Mouse (Mus musculus): ENCODE results near the gene Wdr60. TPM values are rescaled to one million over a fixed set of nuclear protein-coding genes. Genes with fewer than 3 reads are reported as not detected.

The Wdr60 gene
- 0.47 TPM for polyA plus RNA-seq (2017; shearing (Covaris generic))

DNA sequence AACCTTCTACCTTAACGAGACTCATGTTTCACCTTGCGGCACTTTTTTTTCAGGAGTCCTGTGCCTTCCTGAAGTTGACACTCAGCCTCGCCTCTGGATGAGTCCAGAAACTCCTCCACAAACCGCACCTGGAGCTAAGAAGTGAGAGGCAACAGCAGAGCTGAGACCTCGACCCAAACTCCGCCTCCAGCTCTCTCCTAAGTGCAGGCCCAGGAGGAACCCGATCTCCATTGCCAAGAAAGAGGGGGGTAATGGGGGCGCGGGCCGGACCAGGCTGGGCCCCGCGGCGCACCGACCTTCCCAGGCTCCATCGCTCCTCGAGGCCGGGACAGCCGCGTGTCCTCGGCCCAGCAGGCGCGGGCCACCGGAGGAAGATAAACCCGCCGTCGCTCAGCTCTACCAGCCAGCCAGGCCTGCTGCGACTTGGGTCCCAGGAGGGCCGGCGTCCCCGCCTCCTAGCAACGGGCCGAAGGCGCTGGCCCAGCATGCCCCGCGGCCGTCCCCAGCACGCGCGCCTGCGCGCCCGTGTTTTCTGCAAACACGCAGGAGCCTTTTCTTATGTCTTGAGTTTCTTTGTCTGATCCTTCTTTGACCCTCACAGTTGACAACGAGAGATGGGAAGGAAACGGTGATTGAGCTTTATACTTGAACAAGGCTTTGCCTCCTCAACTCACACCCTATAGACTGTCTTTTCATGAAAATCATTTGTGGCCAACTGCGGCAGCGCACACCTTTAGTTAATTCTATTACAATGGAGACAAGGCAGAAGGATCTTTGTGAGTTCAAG lies at the start of gene Wdr60:
Wdr60 (minus strand) TSS at position 468 of the 787 bp plus-strand sequence.

DNA sequence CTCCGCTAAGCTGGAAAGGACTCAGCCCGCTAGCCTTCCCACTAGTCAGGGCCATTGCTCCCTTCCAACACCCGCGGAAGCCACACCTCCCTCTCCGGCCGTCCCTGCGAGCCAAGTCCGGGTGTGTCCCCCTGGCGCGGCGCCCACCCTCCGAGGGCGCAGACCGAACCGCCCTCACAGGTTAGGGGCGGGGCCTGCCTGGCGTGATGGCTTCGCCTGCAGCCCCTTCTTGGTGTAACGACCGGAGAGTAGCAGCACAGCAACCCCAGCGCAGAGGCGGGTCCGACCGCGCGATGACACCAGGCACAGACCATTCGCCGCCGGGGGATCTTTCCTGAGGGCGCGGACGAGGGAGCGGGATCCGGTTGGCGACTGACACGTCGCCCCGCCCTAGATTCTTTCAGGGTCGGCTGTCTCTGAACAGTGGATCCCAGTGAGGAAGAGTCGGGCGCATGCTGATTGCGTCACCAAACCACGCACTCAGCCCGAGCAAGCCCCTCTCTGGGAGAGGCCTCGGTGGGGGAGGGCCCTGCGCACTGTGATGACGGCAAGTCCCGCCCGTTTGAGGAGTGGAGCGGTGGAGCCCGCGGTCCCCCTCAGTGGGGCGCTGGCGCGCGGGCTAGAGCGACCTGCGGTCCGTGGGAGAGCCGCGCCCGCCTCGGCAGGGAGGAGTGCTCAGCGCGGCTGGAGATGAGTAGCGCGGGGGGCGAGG lies 18.0 kb upstream of the Wdr60 start, which contains the start of gene Esyt2:
Esyt2 (plus strand) TSS at position 544 of the 712 bp plus-strand sequence.

GRCm38 (mm10) chr12:116275086-116275485 lies 12.3 kb upstream of the Wdr60 start, which contains the start of gene Gm11027:
Gm11027 (plus strand) TSS chr12:116275386.

Other genes with a start within 250 kb of the Wdr60 start
- 40.0 TPM for gene Zfp386, start 215.3 kb downstream of the Wdr60 start, polyA plus RNA-seq (2017; shearing (Covaris generic))
- gene Vipr2, start 185.3 kb downstream of the Wdr60 start, polyA plus RNA-seq (2017; shearing (Covaris generic)) = not detected
- gene Gm11027, start 12.4 kb upstream of the Wdr60 start, polyA plus RNA-seq (2017; shearing (Covaris generic)) = not detected
- 199 TPM for gene Esyt2, start 18.2 kb upstream of the Wdr60 start, polyA plus RNA-seq (2017; shearing (Covaris generic))
- 1.4 TPM for gene Ncapg2, start 142.4 kb upstream of the Wdr60 start, polyA plus RNA-seq (2017; shearing (Covaris generic))
- not detected for gene Ptprn2, start 222.7 kb upstream of the Wdr60 start, polyA plus RNA-seq (2017; shearing (Covaris generic))